In genomic region chr4:47128515-47128914, GRCm38 (mm10) we compare ENCODE assay signal across 7 mouse cellular contexts. TPM values are rescaled to one million over a fixed set of nuclear protein-coding genes. Genes with fewer than 3 reads are reported as not detected.
DNase-seq lines count a peak whose midpoint lies in the region; ATAC-seq and TF ChIP-seq lines count a peak whose summit lies in the region.

No protein-coding gene starts in this region.

- DNase-seq in hindbrain, postnatal 0 days (ENCODE audit: low spot score), result peak; percentile 45
- peak; percentile 38 for DNase-seq in Muller cell, postnatal 12 days (ENCODE audit: inconsistent ontology term)
- DNase-seq in lung, adult 2 months, result no peak
- no peak for DNase-seq in spleen, postnatal 10 days (ENCODE audit: low spot score in 2 of 2)

- peak; percentile 64 for TF ChIP-seq CTCF in hindbrain, postnatal 0 days (IDR thresholded peaks at IDR 0.05; ENCODE audit: low read depth)
- peak; percentile 27; the same call in 1 of the 2 replicates for TF ChIP-seq CTCF in embryonic fibroblast, embryonic 13.5 days (IDR thresholded peaks at IDR 0.05; ENCODE audit: borderline replicate concordance, insufficient read depth, low read length)
- TF ChIP-seq CTCF in lung, adult 2 months (IDR thresholded peaks at IDR 0.05; ENCODE audit: insufficient read depth, low read length), result peak; percentile 73

- no peak overlapping the region for H3K9ac ChIP-seq in hindbrain, postnatal 0 days (replicated peaks; ENCODE audit: low read length)
- H3K9ac ChIP-seq in hindbrain, embryonic 12.5 days, result no peak overlapping the region
- H3K9ac ChIP-seq in forebrain, embryonic 15.5 days (replicated peaks), result no peak overlapping the region

- no peak overlapping the region for H3K27ac ChIP-seq in hindbrain, postnatal 0 days
- no peak overlapping the region for H3K27ac ChIP-seq in hindbrain, embryonic 12.5 days
- H3K27ac ChIP-seq in embryonic fibroblast, embryonic 13.5 days (ENCODE audit: insufficient read depth, low read length), result no peak overlapping the region
- H3K27ac ChIP-seq in forebrain, embryonic 15.5 days (replicated peaks), result no peak overlapping the region

- no peaks in the 10 kb centered on the region for H3K27me3 ChIP-seq in hindbrain, postnatal 0 days (ENCODE audit: insufficient read depth, low read length)
- no peaks in the 10 kb centered on the region for H3K27me3 ChIP-seq in hindbrain, embryonic 12.5 days
- H3K27me3 ChIP-seq in forebrain, embryonic 15.5 days, result no peaks in the 10 kb centered on the region

- H3K36me3 ChIP-seq in hindbrain, postnatal 0 days (ENCODE audit: insufficient read depth, low read length), result no peaks in the 10 kb centered on the region
- H3K36me3 ChIP-seq in hindbrain, embryonic 12.5 days, result no peaks in the 10 kb centered on the region
- no peaks in the 10 kb centered on the region for H3K36me3 ChIP-seq in forebrain, embryonic 15.5 days

- H3K4me1 ChIP-seq in hindbrain, postnatal 0 days (ENCODE audit: insufficient read depth, low read length), result no peaks in the 10 kb centered on the region
- H3K4me1 ChIP-seq in hindbrain, embryonic 12.5 days, result no peaks in the 10 kb centered on the region
- no peaks in the 10 kb centered on the region for H3K4me1 ChIP-seq in embryonic fibroblast, embryonic 13.5 days (ENCODE audit: control insufficient read depth, insufficient read depth, low read length)
- H3K4me1 ChIP-seq in lung, adult 2 months (ENCODE audit: control insufficient read depth, insufficient read depth, low read length), result no peaks in the 10 kb centered on the region
- H3K4me1 ChIP-seq in forebrain, embryonic 15.5 days, result no peaks in the 10 kb centered on the region

- H3K4me3 ChIP-seq in hindbrain, postnatal 0 days (ENCODE audit: low read length), result no peak overlapping the region
- H3K4me3 ChIP-seq in hindbrain, embryonic 12.5 days, result no peak overlapping the region
- H3K4me3 ChIP-seq in embryonic fibroblast, embryonic 13.5 days (ENCODE audit: insufficient read depth, low read length), result no peak overlapping the region
- no peak overlapping the region for H3K4me3 ChIP-seq in lung, adult 2 months (replicated peaks; ENCODE audit: extremely low read depth, low read depth, low read length)
- H3K4me3 ChIP-seq in forebrain, embryonic 15.5 days, result no peak overlapping the region

- 69% methylated on average over 7 of the region's 7 CpGs for WGBS in hindbrain, postnatal 0 days
- WGBS in hindbrain, embryonic 12.5 days, result 79% methylated on average over 7 of the region's 7 CpGs
- WGBS in lung, adult 2 months, result 53% methylated on average over 7 of the region's 7 CpGs
- 80% methylated on average over 7 of the region's 7 CpGs for WGBS in forebrain, embryonic 15.5 days

- no peaks in the 10 kb centered on the region for H3K9me3 ChIP-seq in hindbrain, postnatal 0 days (ENCODE audit: low read length)
- H3K9me3 ChIP-seq in hindbrain, embryonic 12.5 days (replicated peaks), result peaks cover 7% of the 10 kb centered on the region; the same call in 1 of the 2 replicates
- no peaks in the 10 kb centered on the region for H3K9me3 ChIP-seq in forebrain, embryonic 15.5 days

- no peak overlapping the region for H3K4me2 ChIP-seq in hindbrain, postnatal 0 days (ENCODE audit: low read depth, low read length)
- H3K4me2 ChIP-seq in hindbrain, embryonic 12.5 days (replicated peaks), result no peak overlapping the region
- H3K4me2 ChIP-seq in forebrain, embryonic 15.5 days (replicated peaks), result no peak overlapping the region

- no peak for TF ChIP-seq POLR2A in embryonic fibroblast, embryonic 13.5 days (IDR thresholded peaks at IDR 0.05; ENCODE audit: low read depth, low read length)
- TF ChIP-seq POLR2A in lung, adult 2 months (IDR thresholded peaks at IDR 0.05; ENCODE audit: borderline replicate concordance, extremely low read depth, low read depth, low read length), result no peak

- ATAC-seq in hindbrain, postnatal 0 days, result peak; percentile 73
- ATAC-seq in hindbrain, embryonic 12.5 days (ENCODE audit: low FRiP score), result no peak
- no peak for ATAC-seq in forebrain, embryonic 15.5 days (replicated peaks)

RNA-seq across cellular contexts. Expression of gene Galnt12, which starts 36.8 kb away (rescaled TPM):
- 1.5 and 1.7 TPM in 2 replicates for total RNA-seq in hindbrain, postnatal 0 days (2014; rRNA removed)
- polyA plus RNA-seq in hindbrain, postnatal 0 days (2015; fragmentation: Nextera tagmentation; extraction: Ambion mirVana), result 1.2 and 1.4 TPM in 2 replicates
- polyA plus RNA-seq in hindbrain, embryonic 12.5 days (2016; fragmentation: Nextera tagmentation; extraction: Ambion mirVana), result 2.3 and 3.4 TPM in 2 replicates
- polyA plus RNA-seq in embryonic fibroblast, embryonic 13.5 days (2011; ENCODE audit: insufficient read length, low read depth, missing spikeins), result 1.3 and 2.4 TPM in 2 replicates
- polyA plus RNA-seq in lung, adult 2 months (2012; rRNA removed), result 3.3 and 3.8 TPM in 2 replicates
- polyA plus RNA-seq in forebrain, embryonic 15.5 days (2015; fragmentation: Nextera tagmentation; extraction: Ambion mirVana), result 1.2 and 1.3 TPM in 2 replicates

Comparison
In these comparisons a context has a peak if more than half of its experiments do, and no peak if none do; other contexts are left out.
1. DNase-seq: peak in hindbrain, postnatal 0 days (single experiment) and Muller cell, postnatal 12 days (single experiment); none in lung, adult 2 months (single experiment) and spleen, postnatal 10 days (0 of 2).
2. Peak in every context shown above with its lines, with median percentiles within 50 percentile points of each other: CTCF ChIP-seq.